Mouse (Mus musculus) forebrain, embryonic 14.5 days (tissue): ENCODE measurements around the gene St6galnac6. TPM values are rescaled to one million over a fixed set of nuclear protein-coding genes. Genes with fewer than 3 reads are reported as not detected.

Experiments
- ATAC-seq: fragments of 200-750 bp; cut with Nextera tagmentation; 2 replicates; pipeline ENCODE4 v1.8.0; 2017; ENCODE audit warnings: mild to moderate bottlenecking, moderate library complexity
- DNase-seq: peaks from one replicate; pipeline ENCODE4 v3.0.0-alpha.2; 2015; ENCODE audit warnings: low spot score
- H3K27ac ChIP-seq: fragments of 300-500 bp; sonication (generic); 2 replicates; pipeline ENCODE4 v1.5.1; 2014; ENCODE audit warnings: low read depth, mild to moderate bottlenecking, control low read depth, low read length, moderate library complexity
- H3K27me3 ChIP-seq: fragments of 300-500 bp; sonication (generic); replicated peaks from 2 replicates; pipeline ENCODE4 v1.6.1; 2014; ENCODE audit warnings: low read length, control low read depth, mixed read lengths; ENCODE audit not compliant: control insufficient read depth, insufficient read depth
- H3K36me3 ChIP-seq: fragments of 300-500 bp; sonication (generic); 2 replicates; pipeline ENCODE4 v1.6.1; 2014; ENCODE audit warnings: low read length, control low read depth; ENCODE audit not compliant: control insufficient read depth, insufficient read depth
- H3K4me1 ChIP-seq: fragments of 300-500 bp; sonication (generic); 2 replicates; pipeline ENCODE4 v1.6.1; 2014; ENCODE audit warnings: antibody characterized with exemption, low read length, control low read depth; ENCODE audit not compliant: control insufficient read depth, insufficient read depth
- H3K4me2 ChIP-seq: fragments of 300-500 bp; sonication (generic); 2 replicates; pipeline ENCODE4 v1.6.1; 2014; ENCODE audit warnings: mild to moderate bottlenecking, control low read depth, low read length
- H3K4me3 ChIP-seq: fragments of 300-500 bp; sonication (generic); 2 replicates; pipeline ENCODE4 v1.5.1; 2014; ENCODE audit warnings: low read depth, low read length, control low read depth
- H3K9ac ChIP-seq: fragments of 300-500 bp; sonication (generic); 2 replicates; pipeline ENCODE4 v1.6.1; 2014; ENCODE audit warnings: mild to moderate bottlenecking, low read length, control low read depth, moderate library complexity
- H3K9me3 ChIP-seq: fragments of 300-500 bp; sonication (generic); replicated peaks from 2 replicates; pipeline ENCODE4 v1.6.1; 2016; ENCODE audit warnings: low read length, control low read depth, mixed read lengths; ENCODE audit not compliant: control insufficient read depth
- WGBS: fragments of 180-500 bp; shearing (Covaris S2); extraction: QIAGEN DNeasy Blood & Tissue Kit; methylation state at CpG from one replicate; pipeline ENCODE4 v1.1.7; 2014; 5-methylcytosine and 5-hydroxymethylcytosine counted together
- polyA plus RNA-seq: library from polyadenylated mRNA; unstranded; fragments of >200 nt; fragmentation: Nextera tagmentation; extraction: Ambion mirVana; gene quantifications from 2 replicates; pipeline ENCODE4 v1.2.1, GENCODE M21; 2014

St6galnac6 gene
- polyA plus RNA-seq, 1 experiment from 2014 or later = 5.7 TPM

DNA sequence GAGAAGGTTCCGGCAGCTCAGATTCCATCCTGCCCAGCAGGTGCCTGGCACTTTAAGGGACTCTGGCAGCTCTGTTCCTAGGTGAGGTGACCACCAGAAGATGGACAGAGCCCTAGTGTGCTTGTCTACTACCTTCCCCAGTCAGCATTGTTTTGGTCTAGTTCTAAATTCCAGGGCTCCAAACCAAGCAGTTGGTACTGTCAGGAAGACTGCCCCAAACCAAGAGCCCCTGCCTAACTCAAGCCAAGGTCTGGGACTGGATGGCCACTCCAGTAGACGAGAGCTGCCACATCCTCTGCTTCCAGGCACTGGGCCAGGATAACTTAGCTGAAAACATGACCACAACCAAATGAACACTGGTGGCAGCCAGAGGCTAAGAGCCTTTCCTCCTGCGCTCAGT, 30.6 kb upstream of the St6galnac6 start:
- peaks cover 7% of the 10 kb centered on the region for H3K4me1 ChIP-seq
- no peak overlapping the region for H3K4me2 ChIP-seq
- peaks cover 49% of the 10 kb centered on the region for H3K36me3 ChIP-seq
- whole genome bisulfite sequencing = 89% methylated on average over 3 of the region's 3 CpGs
- H3K27me3 ChIP-seq = no peaks in the 10 kb centered on the region
- H3K4me3 ChIP-seq = no peak overlapping the region
- H3K9me3 ChIP-seq = no peaks in the 10 kb centered on the region
- no peak for ATAC-seq
- DNase-seq = no peak
- no peak overlapping the region for H3K27ac ChIP-seq
- H3K9ac ChIP-seq = no peak overlapping the region

DNA sequence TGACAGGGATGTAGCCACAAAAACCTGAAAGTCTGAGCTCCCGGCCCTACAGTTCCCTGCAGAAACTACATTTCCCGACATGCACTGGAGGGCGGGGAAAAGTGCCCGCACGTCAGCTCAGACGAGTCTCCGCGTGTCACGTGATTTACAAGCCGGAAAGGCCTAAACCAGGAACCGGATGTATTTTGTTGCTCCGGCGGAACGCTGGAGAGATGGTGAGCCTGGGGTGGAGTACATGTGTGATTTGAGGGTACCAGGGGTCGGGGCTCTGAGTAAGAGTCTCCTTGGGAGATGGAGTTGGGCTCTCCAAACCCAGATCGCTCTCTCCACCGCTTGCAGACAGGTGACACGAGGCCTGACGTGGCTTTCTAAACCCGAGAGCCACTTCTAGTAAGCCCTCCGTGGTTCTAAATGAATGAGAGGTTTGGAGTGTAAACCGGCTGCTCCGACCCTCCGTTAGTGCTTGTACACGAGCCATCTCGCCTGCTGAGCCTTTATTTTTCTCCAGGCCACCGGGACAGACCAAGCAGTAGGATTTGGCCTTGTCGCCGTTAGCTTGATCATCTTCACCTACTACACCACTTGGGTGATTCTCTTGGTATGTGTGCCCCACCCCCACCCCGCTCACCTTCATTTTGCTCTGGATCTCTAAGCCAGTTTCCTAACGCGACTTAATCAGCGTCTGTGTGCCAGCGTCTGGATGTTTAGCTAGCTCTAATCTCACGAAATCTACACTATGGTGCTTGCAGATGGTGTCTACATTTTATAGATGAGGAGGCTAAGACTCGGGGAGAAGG, 28.6 kb upstream of the St6galnac6 start, which contains the start of gene Dpm2:
Gene Dpm2, plus strand, starts transcription at position 161 of the 797 bp plus-strand sequence.
- H3K4me1 ChIP-seq = peaks cover 7% of the 10 kb centered on the region
- peak within 1 kb of the TSS; percentile 71 for H3K4me2 ChIP-seq
- H3K27ac ChIP-seq = peak within 1 kb of the TSS; percentile 55; the same call in 1 of the 2 replicates
- peak within 1 kb of the TSS; percentile 65 for H3K4me3 ChIP-seq
- H3K36me3 ChIP-seq = peaks cover 31% of the 10 kb centered on the region
- DNase-seq (peak; percentile 97), ATAC-seq (peak; percentile 87)
- no peaks in the 10 kb centered on the region for H3K27me3 ChIP-seq
- no peaks in the 10 kb centered on the region for H3K9me3 ChIP-seq
- 1% methylated on average over 36 of the region's 36 CpGs for WGBS
- H3K9ac ChIP-seq = peak within 1 kb of the TSS; percentile 71

DNA sequence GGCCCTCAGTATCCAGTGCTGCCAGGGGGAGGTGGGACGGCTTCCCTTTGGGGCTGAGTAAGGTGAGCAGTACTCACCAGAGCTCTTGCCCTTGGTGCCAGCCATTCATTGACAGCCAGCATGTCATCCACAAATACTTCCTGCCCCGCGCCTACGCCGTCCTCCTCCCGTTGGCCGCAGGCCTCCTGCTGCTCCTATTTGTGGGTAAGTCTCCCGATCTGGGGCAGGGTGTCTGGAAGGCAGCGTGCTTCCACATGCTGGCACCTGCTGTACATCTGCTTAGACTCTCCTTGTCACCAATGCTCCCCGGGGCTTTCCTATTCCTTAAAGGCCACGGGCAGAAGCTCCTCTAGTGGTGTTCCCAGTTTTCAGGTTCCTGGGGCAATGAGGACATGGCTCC, 27.3 kb upstream of the St6galnac6 start:
- peaks cover 22% of the 10 kb centered on the region for H3K36me3 ChIP-seq
- WGBS = 91% methylated on average over 11 of the region's 11 CpGs

DNA sequence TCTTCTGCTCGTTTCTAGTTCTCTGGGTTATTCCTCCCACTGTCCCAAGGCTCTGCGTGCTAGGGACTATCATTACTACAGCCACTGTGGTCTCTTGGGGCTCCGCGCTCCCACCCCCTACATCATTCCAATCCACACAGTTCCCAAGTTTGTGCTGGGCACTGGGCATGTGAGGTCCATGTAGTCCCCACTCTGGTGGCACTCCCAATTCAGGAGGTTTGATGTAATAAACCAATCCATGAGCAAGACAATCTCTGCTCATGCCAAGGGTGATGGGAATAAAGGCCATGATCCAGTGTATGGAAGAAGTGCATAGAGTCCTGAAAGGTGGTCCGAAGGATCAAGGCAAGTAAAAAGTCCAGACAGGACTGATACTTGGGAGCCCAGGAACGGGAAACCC, 25.0 kb upstream of the St6galnac6 start, which contains the start of gene Pip5kl1:
Gene Pip5kl1, plus strand, starts transcription at position 301 of the 400 bp plus-strand sequence.
- H3K9me3 ChIP-seq = no peaks in the 10 kb centered on the region
- ATAC-seq = no peak
- peak within 1 kb of the TSS; percentile 66 for H3K9ac ChIP-seq
- H3K36me3 ChIP-seq = 0 out of 2 replicates have a peak, but pooled peaks cover 7% of the 10 kb centered on the region
- peak within 1 kb of the TSS; percentile 49 for H3K4me3 ChIP-seq
- DNase-seq = no peak
- H3K27me3 ChIP-seq = 0 out of 2 replicates have a peak, but pooled peaks cover 5% of the 10 kb centered on the region
- peaks cover 7% of the 10 kb centered on the region for H3K4me1 ChIP-seq
- WGBS = 79% methylated on average over 6 of the region's 6 CpGs
- H3K4me2 ChIP-seq = peak within 1 kb of the TSS; percentile 100
- H3K27ac ChIP-seq = no peak within 1 kb of the TSS

More for the DNA sequence above, 27.3 kb upstream of the St6galnac6 start:
- no peak overlapping the region for H3K9ac ChIP-seq
- H3K4me3 ChIP-seq = no peak overlapping the region
- H3K4me1 ChIP-seq = peaks cover 7% of the 10 kb centered on the region
- DNase-seq (no peak), ATAC-seq (no peak)
- H3K9me3 ChIP-seq = no peaks in the 10 kb centered on the region
- no peak overlapping the region for H3K27ac ChIP-seq
- H3K4me2 ChIP-seq = no peak overlapping the region
- H3K27me3 ChIP-seq = 0 out of 2 replicates have a peak, but pooled peaks cover 2% of the 10 kb centered on the region

DNA sequence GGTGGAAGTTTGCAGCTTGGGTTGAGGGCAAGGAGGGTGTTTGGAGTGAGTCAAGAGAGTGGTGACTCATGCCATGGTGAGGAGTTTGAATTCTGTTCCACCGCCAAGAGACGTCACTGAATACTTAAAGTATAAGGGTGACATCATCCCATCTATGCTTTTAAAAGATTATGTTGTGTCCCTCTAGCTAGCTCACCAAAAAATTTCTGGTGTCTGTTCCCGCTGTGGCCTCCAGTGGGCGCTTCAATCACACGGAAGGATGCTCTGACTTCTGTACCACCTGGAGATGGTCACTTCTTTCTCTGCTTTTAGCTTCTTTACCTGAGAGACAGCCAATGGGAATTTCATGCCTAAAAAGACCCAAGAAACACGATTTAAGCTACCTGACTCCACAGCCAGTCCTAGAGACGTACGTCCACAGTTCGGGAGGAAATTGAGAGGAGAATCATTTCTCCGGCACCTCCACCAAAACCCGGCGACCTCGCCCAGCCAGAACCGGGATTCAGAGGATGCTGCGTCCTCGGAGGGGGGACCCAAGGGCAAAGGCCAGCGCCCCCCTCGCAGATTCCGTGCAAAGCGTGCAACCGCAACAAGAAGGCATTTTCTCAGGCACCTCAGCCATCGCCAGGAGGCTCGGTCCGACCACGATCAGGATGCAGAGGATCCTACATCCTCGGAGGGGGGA, 24.5 kb upstream of the St6galnac6 start:
- H3K4me2 ChIP-seq = peak overlapping the region; percentile 100
- H3K4me1 ChIP-seq = peaks cover 7% of the 10 kb centered on the region
- ATAC-seq (0 out of 2 replicates have a peak, but pooled peaks have one; percentile 33), DNase-seq (peak; percentile 70)
- H3K9me3 ChIP-seq = no peaks in the 10 kb centered on the region
- H3K27me3 ChIP-seq = 0 out of 2 replicates have a peak, but pooled peaks cover 5% of the 10 kb centered on the region
- H3K27ac ChIP-seq = no peak overlapping the region
- 0 out of 2 replicates have a peak, but pooled peaks cover 7% of the 10 kb centered on the region for H3K36me3 ChIP-seq
- WGBS = under 1% methylated on average over 26 of the region's 26 CpGs
- H3K9ac ChIP-seq = peak overlapping the region; percentile 66
- H3K4me3 ChIP-seq = peak overlapping the region; percentile 49

DNA sequence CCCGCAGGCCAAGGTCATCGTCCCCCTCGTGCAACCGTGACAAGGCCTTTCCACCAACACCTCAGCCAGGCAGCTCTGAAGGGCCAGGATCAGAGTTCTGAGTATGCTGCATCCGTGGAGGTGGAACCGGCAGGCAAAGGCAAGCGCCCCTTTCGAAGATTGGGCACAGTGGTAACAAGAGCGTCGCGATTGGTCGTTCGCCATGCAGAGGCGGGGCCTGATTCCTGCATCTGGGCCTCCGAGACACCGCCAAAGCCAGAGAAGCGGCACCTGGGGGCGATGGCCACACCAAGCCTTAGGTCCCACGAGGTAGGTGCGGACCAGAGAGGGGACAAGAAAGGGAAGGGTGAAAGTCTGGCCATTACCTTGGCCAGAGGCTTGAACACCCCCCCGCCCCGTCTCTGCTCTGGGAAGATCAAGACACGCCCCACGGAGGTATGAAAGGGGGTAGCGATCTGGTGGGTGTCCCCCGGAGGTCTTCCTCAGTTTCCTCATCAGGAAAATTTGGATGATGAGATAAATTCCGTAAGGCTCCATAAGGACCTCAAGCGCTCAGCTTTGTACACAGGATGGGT, 23.8 kb upstream of the St6galnac6 start, which contains the start of gene 9430097D07Rik:
Gene 9430097D07Rik, minus strand, starts transcription at position 99 of the 575 bp plus-strand sequence.
- no peak within 1 kb of the TSS for H3K27ac ChIP-seq
- H3K4me2 ChIP-seq = peak within 1 kb of the TSS; percentile 100
- ATAC-seq = peak; percentile 82
- 5% methylated on average over 28 of the region's 28 CpGs for WGBS
- H3K27me3 ChIP-seq = 0 out of 2 replicates have a peak, but pooled peaks cover 5% of the 10 kb centered on the region
- no peaks in the 10 kb centered on the region for H3K9me3 ChIP-seq
- peak within 1 kb of the TSS; percentile 66 for H3K9ac ChIP-seq
- peaks cover 7% of the 10 kb centered on the region for H3K4me1 ChIP-seq
- H3K4me3 ChIP-seq = peak within 1 kb of the TSS; percentile 49
- peak; percentile 89 for DNase-seq
- 0 out of 2 replicates have a peak, but pooled peaks cover 7% of the 10 kb centered on the region for H3K36me3 ChIP-seq

DNA sequence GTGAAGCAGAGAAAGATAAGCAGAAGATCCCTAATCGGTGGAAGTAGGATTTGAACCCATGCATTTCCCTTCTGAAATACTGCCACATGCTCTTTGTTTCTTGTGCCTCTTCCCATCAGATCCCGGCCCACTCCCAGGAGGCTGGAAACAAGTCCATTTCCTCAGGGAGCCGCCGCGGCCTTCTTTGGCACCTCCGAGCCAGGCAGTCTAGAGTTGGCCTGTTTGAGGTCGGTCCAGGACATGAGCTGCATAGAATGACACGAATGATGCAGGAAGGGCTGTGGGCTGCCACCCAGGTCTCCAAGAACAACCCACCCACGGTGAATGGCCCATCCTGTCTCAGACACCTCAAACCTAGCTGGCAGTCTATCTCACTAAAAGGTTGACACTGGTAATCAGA, 23.0 kb upstream of the St6galnac6 start:
- Histone ChIP-seq H3K4me1 (peaks cover 4% of the 10 kb centered on the region), H3K27ac (no peak overlapping the region), H3K36me3 (0 out of 2 replicates have a peak, but pooled peaks cover 7% of the 10 kb centered on the region), H3K4me3 (no peak overlapping the region), H3K9me3 (no peaks in the 10 kb centered on the region), H3K27me3 (0 out of 2 replicates have a peak, but pooled peaks cover 5% of the 10 kb centered on the region), H3K9ac (no peak overlapping the region), H3K4me2 (no peak overlapping the region)
- no peak for DNase-seq
- ATAC-seq = no peak
- WGBS = 91% methylated on average over 9 of the region's 9 CpGs
